In genomic region chr9:31947051-31947450, GRCm38 (mm10) we compare ENCODE assay signal across 28 mouse cellular contexts. TPM values are rescaled to one million over a fixed set of nuclear protein-coding genes. Genes with fewer than 3 reads are reported as not detected.
DNase-seq lines count a peak whose midpoint lies in the region; ATAC-seq and TF ChIP-seq lines count a peak whose summit lies in the region.
"Had no signal": no experiment of that assay in that cellular context is flagged by ENCODE, and none has a peak within 500 bp of the region (broad histone marks: within the 10 kb centered on the region; RNA-seq: fewer than 3 reads in every experiment).

No protein-coding gene starts in this region.

- H3K4me1 ChIP-seq in hindbrain, postnatal 0 days (ENCODE audit: insufficient read depth, low read length), result no peaks in the 10 kb centered on the region
- no peaks in the 10 kb centered on the region for H3K4me1 ChIP-seq in hindbrain, embryonic 10.5 days (replicated peaks)
- H3K4me1 ChIP-seq: embryonic facial prominence, embryonic 15.5 days; heart, embryonic 12.5 days; heart, embryonic 15.5 days had no signal

- ATAC-seq in hindbrain, postnatal 0 days, result no peak
- ATAC-seq: forebrain, embryonic 14.5 days; forebrain, postnatal 0 days; intestine, postnatal 0 days had no signal

- H3K4me3 ChIP-seq in hindbrain, postnatal 0 days (ENCODE audit: low read length), result no peak overlapping the region
- no peak overlapping the region for H3K4me3 ChIP-seq in hindbrain, embryonic 10.5 days
- H3K4me3 ChIP-seq: embryonic facial prominence, embryonic 15.5 days; gastrocnemius, adult 2 months; heart, embryonic 12.5 days; heart, embryonic 15.5 days had no signal

- intact Hi-C loops in left cerebral cortex, postnatal 4 days (cut with DNase I), result loop anchor here (10.0 kb wide), 2 partner anchors 208 to 398 kb away; partner anchors contain the start of gene Kcnj5

- H3K9me3 ChIP-seq in hindbrain, postnatal 0 days (ENCODE audit: low read length), result no peaks in the 10 kb centered on the region
- no peaks in the 10 kb centered on the region for H3K9me3 ChIP-seq in hindbrain, embryonic 10.5 days
- H3K9me3 ChIP-seq: embryonic facial prominence, embryonic 15.5 days; heart, embryonic 15.5 days had no signal

- WGBS in hindbrain, postnatal 0 days, result 66% methylated on average over 10 of the region's 10 CpGs
- 87% methylated on average over 10 of the region's 10 CpGs for WGBS in hindbrain, embryonic 10.5 days

- TF ChIP-seq CTCF in hindbrain, postnatal 0 days (IDR thresholded peaks at IDR 0.05; ENCODE audit: low read depth), result no peak
- no peak for TF ChIP-seq CTCF in brain, embryonic 14.5 days (IDR thresholded peaks at IDR 0.05; ENCODE audit: borderline replicate concordance, extremely low read depth, insufficient read depth, insufficient read length)

- H3K4me2 ChIP-seq in hindbrain, postnatal 0 days (ENCODE audit: low read depth, low read length), result no peak overlapping the region
- H3K4me2 ChIP-seq: embryonic facial prominence, embryonic 15.5 days; heart, embryonic 12.5 days; heart, embryonic 15.5 days; hindbrain, embryonic 14.5 days had no signal

- no peaks in the 10 kb centered on the region for H3K27me3 ChIP-seq in hindbrain, postnatal 0 days (ENCODE audit: insufficient read depth, low read length)
- no peaks in the 10 kb centered on the region for H3K27me3 ChIP-seq in hindbrain, embryonic 10.5 days (ENCODE audit: insufficient read depth, poor library complexity, severe bottlenecking)
- H3K27me3 ChIP-seq: CH12.LX; embryonic facial prominence, embryonic 15.5 days; heart, embryonic 12.5 days; heart, embryonic 15.5 days had no signal

- no peak for TF ChIP-seq POLR2A in brain, embryonic 14.5 days (IDR thresholded peaks at IDR 0.05; ENCODE audit: borderline replicate concordance, extremely low read depth, insufficient read depth, insufficient read length, poor library complexity, severe bottlenecking)

- H3K9ac ChIP-seq in hindbrain, postnatal 0 days (replicated peaks; ENCODE audit: low read length), result no peak overlapping the region
- H3K9ac ChIP-seq: embryonic facial prominence, embryonic 15.5 days; forebrain, postnatal 0 days; heart, embryonic 12.5 days; heart, embryonic 15.5 days; hindbrain, embryonic 14.5 days had no signal

- no peak overlapping the region for H3K27ac ChIP-seq in hindbrain, postnatal 0 days
- no peak overlapping the region for H3K27ac ChIP-seq in hindbrain, embryonic 10.5 days
- H3K27ac ChIP-seq: embryonic facial prominence, embryonic 15.5 days; gastrocnemius, adult 2 months; heart, embryonic 15.5 days; hindbrain, embryonic 14.5 days had no signal

- no peaks in the 10 kb centered on the region for H3K36me3 ChIP-seq in hindbrain, postnatal 0 days (ENCODE audit: insufficient read depth, low read length)
- H3K36me3 ChIP-seq in hindbrain, embryonic 10.5 days, result no peaks in the 10 kb centered on the region
- H3K36me3 ChIP-seq: embryonic facial prominence, embryonic 15.5 days; G1E; heart, embryonic 12.5 days; heart, embryonic 15.5 days had no signal

- DNase-seq in cerebellum, postnatal 14 days, result peak; percentile 73 to 77
- no peak for DNase-seq in cerebellum, adult 9-11 months
- DNase-seq in hindbrain, postnatal 0 days (ENCODE audit: low spot score), result peak; percentile 18
- DNase-seq in hindbrain, embryonic 10.5 days (ENCODE audit: low spot score), result no peak
- DNase-seq in left cerebral cortex, postnatal 4 days, result peak; percentile 49
- no peak for DNase-seq in left cerebral cortex, adult 11 months (ENCODE audit: low spot score)
- DNase-seq in brain, embryonic 14.5 days (ENCODE audit: low read depth), result peak; percentile 17
- DNase-seq: adrenal gland, adult 2 months; adrenal gland, postnatal 14 days; B cell, adult 2 months; cerebellum, adult 18-20 months; embryo, embryonic 11 days; forebrain, postnatal 0 days; gastrocnemius, adult 2 months; gastrocnemius, postnatal 14 days; heart, adult 18-20 months; heart, postnatal 10 days; heart, postnatal 36 days had no signal

RNA-seq across cellular contexts. Expression of gene Barx2, which starts 33.8 kb away (rescaled TPM):
- 1.0 and 2.9 TPM in 2 replicates for total RNA-seq in hindbrain, postnatal 0 days (2014; rRNA removed)
- 0.49 TPM in 2 replicates for polyA plus RNA-seq in hindbrain, postnatal 0 days (2015; fragmentation: Nextera tagmentation; extraction: Ambion mirVana)
- polyA plus RNA-seq in hindbrain, embryonic 10.5 days (2016; fragmentation: Nextera tagmentation; extraction: Ambion mirVana), result 0.07 and 0.12 TPM in 2 replicates
- 1 to 10 TPM; 4.3 to 4.5 TPM for total RNA-seq in left cerebral cortex, postnatal 4 days (2021)
- 0.42 and 0.55 TPM in 2 replicates for polyA plus RNA-seq in brain, embryonic 14.5 days (2012; rRNA removed)
- total RNA-seq: adrenal gland, adult 2 months; adrenal gland, postnatal 14 days; CH12.LX; heart, postnatal 10 days; heart, postnatal 36 days had no signal
- polyA plus RNA-seq: forebrain, embryonic 11.5 days; G1E; heart, embryonic 12.5 days; heart, embryonic 15.5 days; hindbrain, embryonic 11.5 days; hindbrain, embryonic 14.5 days; intestine, postnatal 0 days had no signal

Comparison
In these comparisons a context has a peak if more than half of its experiments do, and no peak if none do; other contexts are left out.
1. DNase-seq: peak in cerebellum, postnatal 14 days (2 of 2), hindbrain, postnatal 0 days (single experiment), left cerebral cortex, postnatal 4 days (single experiment) and brain, embryonic 14.5 days (single experiment); none in cerebellum, adult 9-11 months (single experiment), hindbrain, embryonic 10.5 days (single experiment) and left cerebral cortex, adult 11 months (single experiment).